Mouse (Mus musculus): ENCODE data around the gene Tmem186. TPM values are rescaled to one million over a fixed set of nuclear protein-coding genes. Genes with fewer than 3 reads are reported as not detected.

Tmem186 gene
- total RNA-seq, 2 experiments from 2014 or later = 9.1 to 21.9 TPM

- no peak for ATAC-seq (replicated peaks; ENCODE audit: poor library complexity, severe bottlenecking)
These were observed 30.3 kb upstream of the Tmem186 start for GRCm38 (mm10) chr16:8667814-8668213.

GRCm38 (mm10) chr16:8667261-8667660 is 29.7 kb upstream of the Tmem186 start:
- ATAC-seq (replicated peaks; ENCODE audit: poor library complexity, severe bottlenecking) = peak; percentile 56

- peak; percentile 20; the same call in 1 of the 2 replicates for ATAC-seq (replicated peaks; ENCODE audit: poor library complexity, severe bottlenecking)
These were observed 28.9 kb upstream of the Tmem186 start for GRCm38 (mm10) chr16:8666452-8666851.

GRCm38 (mm10) chr16:8665367-8665766 is 27.9 kb upstream of the Tmem186 start:
- no peak for ATAC-seq (replicated peaks; ENCODE audit: poor library complexity, severe bottlenecking)

GRCm38 (mm10) chr16:8663606-8664539 is 26.4 kb upstream of the Tmem186 start:
- ATAC-seq (replicated peaks; ENCODE audit: poor library complexity, severe bottlenecking) = no peak

- ATAC-seq (replicated peaks; ENCODE audit: poor library complexity, severe bottlenecking) = no peak
These were observed 25.5 kb upstream of the Tmem186 start for GRCm38 (mm10) chr16:8663022-8663421.

GRCm38 (mm10) chr16:8658764-8659163 is 21.3 kb upstream of the Tmem186 start:
- ATAC-seq (replicated peaks; ENCODE audit: poor library complexity, severe bottlenecking) = no peak

- no peak for ATAC-seq (replicated peaks; ENCODE audit: poor library complexity, severe bottlenecking)
These were observed 20.8 kb upstream of the Tmem186 start for GRCm38 (mm10) chr16:8658349-8658748.

GRCm38 (mm10) chr16:8656256-8656655 is 18.7 kb upstream of the Tmem186 start:
- no peak for ATAC-seq (replicated peaks; ENCODE audit: poor library complexity, severe bottlenecking)

- peak; percentile 26; the same call in 1 of the 2 replicates for ATAC-seq (replicated peaks; ENCODE audit: poor library complexity, severe bottlenecking)
These were observed 18.1 kb upstream of the Tmem186 start for GRCm38 (mm10) chr16:8655599-8655998.

- no peak for ATAC-seq (replicated peaks; ENCODE audit: poor library complexity, severe bottlenecking)
These were observed 17.6 kb upstream of the Tmem186 start for GRCm38 (mm10) chr16:8655108-8655507.

- ATAC-seq (replicated peaks; ENCODE audit: poor library complexity, severe bottlenecking) = no peak
These were observed 12.5 kb upstream of the Tmem186 start for GRCm38 (mm10) chr16:8650007-8650406.

GRCm38 (mm10) chr16:8645546-8645945 is 8.0 kb upstream of the Tmem186 start:
- no peak for ATAC-seq (replicated peaks; ENCODE audit: poor library complexity, severe bottlenecking)

- peak; percentile 86 for ATAC-seq (replicated peaks; ENCODE audit: poor library complexity, severe bottlenecking)
These were observed 6.3 kb upstream of the Tmem186 start for GRCm38 (mm10) chr16:8643855-8644254.

- no peak for ATAC-seq (replicated peaks; ENCODE audit: poor library complexity, severe bottlenecking)
These were observed 2.1 kb upstream of the Tmem186 start for GRCm38 (mm10) chr16:8639466-8640191.

GRCm38 (mm10) chr16:8638131-8638530 is 619 bp upstream of the Tmem186 start:
- ATAC-seq (replicated peaks; ENCODE audit: poor library complexity, severe bottlenecking) = 0 out of 2 replicates have a peak, but pooled peaks have one; percentile 4

- peak; percentile 21 for ATAC-seq (replicated peaks; ENCODE audit: poor library complexity, severe bottlenecking)
These were observed 670 bp downstream of the Tmem186 start for GRCm38 (mm10) chr16:8636867-8637216.

- ATAC-seq (replicated peaks; ENCODE audit: poor library complexity, severe bottlenecking) = peak; percentile 59
These were observed 6.1 kb downstream of the Tmem186 start for GRCm38 (mm10) chr16:8631428-8631827.

- ATAC-seq (replicated peaks; ENCODE audit: poor library complexity, severe bottlenecking) = no peak
These were observed 7.1 kb downstream of the Tmem186 start for GRCm38 (mm10) chr16:8630419-8630818.

- ATAC-seq (replicated peaks; ENCODE audit: poor library complexity, severe bottlenecking) = no peak
These were observed 17.0 kb downstream of the Tmem186 start for GRCm38 (mm10) chr16:8620315-8621115.
